Mouse (Mus musculus): ENCODE results near the gene Rnf150.

DNA sequence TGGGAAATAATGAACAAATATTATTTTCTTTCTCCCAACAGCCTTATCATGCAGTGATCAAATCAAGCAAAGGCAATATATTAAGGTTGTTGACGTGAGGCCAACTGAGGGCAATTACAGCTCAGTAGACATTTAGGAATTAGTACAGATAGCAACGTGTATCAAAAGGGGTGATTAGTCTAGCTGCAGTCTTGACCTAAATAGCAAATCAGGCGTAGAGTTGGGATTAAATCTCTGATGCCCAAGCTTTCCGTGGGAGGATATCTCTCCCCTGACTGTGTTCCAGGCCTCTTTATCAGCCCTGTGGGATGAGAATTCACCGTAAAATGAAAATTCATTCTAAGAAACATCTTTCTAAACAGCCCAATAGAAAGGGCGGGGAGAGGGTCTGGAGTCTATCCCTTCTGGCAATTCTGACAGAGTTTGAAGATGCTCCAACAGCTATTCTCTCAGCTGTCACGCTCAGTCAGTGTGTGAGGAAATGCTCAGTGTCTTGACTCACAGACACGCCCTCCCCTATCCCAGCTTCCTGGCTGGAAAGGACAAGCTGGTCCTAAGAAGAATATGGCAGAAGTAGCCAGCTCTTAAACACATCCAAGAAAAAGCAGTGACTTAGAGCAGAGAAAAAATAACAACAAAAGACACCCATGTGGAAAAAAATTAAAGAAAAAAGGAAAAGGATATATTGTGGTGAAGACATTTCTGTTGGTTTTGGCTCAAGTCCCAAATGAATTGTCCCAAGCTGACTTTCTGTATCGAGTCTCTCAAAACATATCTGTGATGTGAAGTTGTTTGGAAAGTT, 4.4 kb upstream of the Rnf150 start:
- TF ChIP-seq CTCF (IDR thresholded peaks at IDR 0.05; ENCODE audit: low read depth) = no peak
- TF ChIP-seq EP300 (optimal IDR thresholded peaks at IDR 0.05) = no peak

Measured in stomach, postnatal 0 days (tissue).